Mouse (Mus musculus) MEL (cell line): ENCODE measurements around the gene Kdm3a. TPM values are rescaled to one million over a fixed set of nuclear protein-coding genes. Genes with fewer than 3 reads are reported as not detected.

Source experiments
- DNase-seq: peaks from one replicate; pipeline ENCODE4 v3.0.0; 2011; ENCODE audit warnings: low read depth, low spot score
- H3K27ac ChIP-seq: 2 replicates; pipeline ENCODE4 v1.5.1; 2012; ENCODE audit warnings: low read depth, mild to moderate bottlenecking, control low read depth, low read length, moderate library complexity; ENCODE audit not compliant: control insufficient read depth
- H3K27me3 ChIP-seq, 2 experiments: fragments of 150-350 bp in 1 of 2; sonication (generic) in 1 of 2; 2 replicates each; pipeline ENCODE4 v1.6.1; 2012; ENCODE audit warnings: low read length in 2 of 2, mild to moderate bottlenecking in 2 of 2, improper control_type of control experiment in 1 of 2, moderate library complexity in 1 of 2; ENCODE audit not compliant: insufficient read depth in 2 of 2, control insufficient read depth in 1 of 2
- H3K36me3 ChIP-seq, 2 experiments: 2 replicates each; pipeline ENCODE4 v1.6.1; 2012 to 2014; ENCODE audit warnings: low read length in 2 of 2, improper control_type of control experiment in 1 of 2, inconsistent platforms in 1 of 2, mild to moderate bottlenecking in 1 of 2; ENCODE audit not compliant: insufficient read depth in 2 of 2, control insufficient read depth in 1 of 2
- H3K4me1 ChIP-seq, 2 experiments: fragments of 150-350 bp in 1 of 2; sonication (generic) in 1 of 2; 2 replicates each; pipeline ENCODE4 v1.6.1; 2012; ENCODE audit warnings: low read length in 2 of 2, improper control_type of control experiment in 1 of 2, mild to moderate bottlenecking in 1 of 2; ENCODE audit not compliant: insufficient read depth in 2 of 2, control insufficient read depth in 1 of 2
- H3K4me3 ChIP-seq, 2 experiments: fragments of 150-350 bp in 1 of 2; sonication (generic) in 1 of 2; 2 replicates each; pipeline ENCODE4 v1.5.1; 2012; ENCODE audit warnings: low read depth in 2 of 2, low read length in 2 of 2, mild to moderate bottlenecking in 2 of 2, moderate library complexity in 2 of 2, control low read depth in 1 of 2, improper control_type of control experiment in 1 of 2; ENCODE audit not compliant: control insufficient read depth in 1 of 2, insufficient read depth in 1 of 2
- H3K79me2 ChIP-seq: 2 replicates; pipeline ENCODE4 v1.6.1; 2012; ENCODE audit warnings: mild to moderate bottlenecking, low read length, moderate library complexity; ENCODE audit not compliant: control insufficient read depth, poor library complexity, insufficient read depth
- H3K9ac ChIP-seq: 2 replicates; pipeline ENCODE4 v1.6.1; 2012; ENCODE audit warnings: low read depth, mild to moderate bottlenecking, control low read depth, low read length, moderate library complexity; ENCODE audit not compliant: control insufficient read depth, poor library complexity, severe bottlenecking
- H3K9me3 ChIP-seq: fragments of 150-350 bp; sonication (generic); replicated peaks from 2 replicates; pipeline ENCODE4 v1.6.1; 2012; ENCODE audit warnings: mild to moderate bottlenecking, low read length, improper control_type of control experiment, moderate library complexity; ENCODE audit not compliant: insufficient read depth
- BHLHE40 ChIP-seq: IDR thresholded peaks from 2 replicates; pipeline ENCODE4 v1.6.1; 2012; ENCODE audit warnings: low read depth, mild to moderate bottlenecking, inconsistent platforms, low read length, improper control_type of control experiment, borderline replicate concordance
- CHD1 ChIP-seq: IDR thresholded peaks from 2 replicates; pipeline ENCODE4 v1.6.1; 2012; ENCODE audit warnings: low read depth, mild to moderate bottlenecking, inconsistent platforms, low read length, improper control_type of control experiment
- CHD2 ChIP-seq: IDR thresholded peaks from 2 replicates; pipeline ENCODE4 v1.6.1; 2011; ENCODE audit warnings: low read length, improper control_type of control experiment
- E2F4 ChIP-seq: IDR thresholded peaks from 2 replicates; pipeline ENCODE4 v1.6.1; 2011; ENCODE audit warnings: low read depth, low read length, improper control_type of control experiment, borderline replicate concordance
- ELF1 ChIP-seq: IDR thresholded peaks from 2 replicates; pipeline ENCODE4 v1.6.1; 2014; ENCODE audit warnings: low read depth, mild to moderate bottlenecking, inconsistent platforms, low read length, improper control_type of control experiment, moderate library complexity
- EP300 ChIP-seq, 2 experiments: IDR thresholded peaks; 2 replicates each; pipeline ENCODE4 v1.6.1; 2011; ENCODE audit warnings: improper control_type of control experiment in 2 of 2, low read length in 2 of 2, low read depth in 1 of 2, mild to moderate bottlenecking in 1 of 2
- ETS1 ChIP-seq: IDR thresholded peaks from 2 replicates; pipeline ENCODE4 v1.6.1; 2012; ENCODE audit warnings: low read depth, mild to moderate bottlenecking, inconsistent platforms, low read length, improper control_type of control experiment, moderate library complexity
- GABPA ChIP-seq: IDR thresholded peaks from 2 replicates; pipeline ENCODE4 v1.6.1; 2012; ENCODE audit warnings: low read depth, mild to moderate bottlenecking, inconsistent platforms, low read length, improper control_type of control experiment, moderate library complexity
- GATA1 ChIP-seq: IDR thresholded peaks from 2 replicates; pipeline ENCODE4 v1.6.1; 2011; ENCODE audit warnings: low read depth, low read length, improper control_type of control experiment
- HCFC1 ChIP-seq: IDR thresholded peaks from 2 replicates; pipeline ENCODE4 v1.6.1; 2012; ENCODE audit warnings: low read depth, mild to moderate bottlenecking, inconsistent platforms, low read length, improper control_type of control experiment, moderate library complexity
- JUND ChIP-seq: IDR thresholded peaks from 2 replicates; pipeline ENCODE4 v1.6.1; 2011; ENCODE audit warnings: low read depth, mild to moderate bottlenecking, improper control_type of control experiment, low read length
- KAT2A ChIP-seq: conservative IDR thresholded peaks from 2 replicates; pipeline ENCODE4 v1.6.1; 2012; ENCODE audit warnings: low read depth, low read length, improper control_type of control experiment, inconsistent platforms
- MAX ChIP-seq: IDR thresholded peaks from 2 replicates; pipeline ENCODE4 v1.6.1; 2011; ENCODE audit warnings: low read length, improper control_type of control experiment
- MAZ ChIP-seq: IDR thresholded peaks from 2 replicates; pipeline ENCODE4 v1.6.1; 2012; ENCODE audit warnings: low read depth, mild to moderate bottlenecking, inconsistent platforms, low read length, improper control_type of control experiment
- MXI1 ChIP-seq: IDR thresholded peaks from 2 replicates; pipeline ENCODE4 v1.6.1; 2011; ENCODE audit warnings: mild to moderate bottlenecking, low read depth, low read length, improper control_type of control experiment
- MYB ChIP-seq: IDR thresholded peaks from 2 replicates; pipeline ENCODE4 v1.6.1; 2011; ENCODE audit warnings: mild to moderate bottlenecking, low read depth, low read length, improper control_type of control experiment
- MYC ChIP-seq: IDR thresholded peaks from 2 replicates; pipeline ENCODE4 v1.6.1; 2011; ENCODE audit warnings: low read depth, mild to moderate bottlenecking, low read length, improper control_type of control experiment, moderate library complexity
- NELFE ChIP-seq: IDR thresholded peaks from 2 replicates; pipeline ENCODE4 v1.6.1; 2011; ENCODE audit warnings: low read depth, low read length, improper control_type of control experiment
- NRF1 ChIP-seq: IDR thresholded peaks from 2 replicates; pipeline ENCODE4 v1.6.1; 2014; ENCODE audit warnings: low read depth, mild to moderate bottlenecking, inconsistent platforms, low read length, improper control_type of control experiment, moderate library complexity; ENCODE audit not compliant: poor library complexity, insufficient read depth, severe bottlenecking
- POLR2A ChIP-seq, 2 experiments: IDR thresholded peaks; 2 replicates each; pipeline ENCODE4 v1.6.1; 2011 to 2012; ENCODE audit warnings: low read length in 2 of 2, mild to moderate bottlenecking in 2 of 2, control low read depth in 1 of 2, improper control_type of control experiment in 1 of 2, low read depth in 1 of 2, moderate library complexity in 1 of 2; ENCODE audit not compliant: control insufficient read depth in 1 of 2, insufficient read depth in 1 of 2, poor library complexity in 1 of 2
- POLR2AphosphoS2 ChIP-seq: IDR thresholded peaks from 2 replicates; pipeline ENCODE4 v1.6.1; 2011; ENCODE audit warnings: low read length, improper control_type of control experiment
- POLR2AphosphoS5 ChIP-seq: IDR thresholded peaks from 2 replicates; pipeline ENCODE4 v1.6.1; 2012; ENCODE audit warnings: low read depth, borderline replicate concordance, mild to moderate bottlenecking, inconsistent platforms, low read length, moderate library complexity, mixed read lengths
- RCOR1 ChIP-seq: IDR thresholded peaks from 2 replicates; pipeline ENCODE4 v1.6.1; 2012; ENCODE audit warnings: low read depth, mild to moderate bottlenecking, inconsistent platforms, low read length, improper control_type of control experiment
- SIN3A ChIP-seq: IDR thresholded peaks from 2 replicates; pipeline ENCODE4 v1.6.1; 2012; ENCODE audit warnings: low read length, improper control_type of control experiment, inconsistent platforms
- SMC3 ChIP-seq: IDR thresholded peaks from 2 replicates; pipeline ENCODE4 v1.6.1; 2011; ENCODE audit warnings: low read depth, low read length, improper control_type of control experiment
- TBP ChIP-seq: IDR thresholded peaks from 2 replicates; pipeline ENCODE4 v1.8.0; 2011; ENCODE audit warnings: low read depth, low read length, improper control_type of control experiment
- TCF12 ChIP-seq: IDR thresholded peaks from 2 replicates; pipeline ENCODE4 v1.6.1; 2014; ENCODE audit warnings: low read depth, mild to moderate bottlenecking, inconsistent platforms, low read length, improper control_type of control experiment, moderate library complexity
- UBTF ChIP-seq: IDR thresholded peaks from 2 replicates; pipeline ENCODE4 v1.6.1; 2012; ENCODE audit warnings: low read depth, mild to moderate bottlenecking, inconsistent platforms, low read length, improper control_type of control experiment, moderate library complexity, borderline replicate concordance; ENCODE audit not compliant: insufficient read depth
- USF1 ChIP-seq: IDR thresholded peaks from 2 replicates; pipeline ENCODE4 v1.6.1; 2014; ENCODE audit warnings: low read depth, mild to moderate bottlenecking, inconsistent platforms, low read length, improper control_type of control experiment, moderate library complexity
- USF2 ChIP-seq, 2 experiments: IDR thresholded peaks; 2 replicates each; pipeline ENCODE4 v1.6.1; 2011 to 2012; ENCODE audit warnings: improper control_type of control experiment in 2 of 2, low read length in 2 of 2, borderline replicate concordance in 1 of 2, inconsistent platforms in 1 of 2, low read depth in 1 of 2, mild to moderate bottlenecking in 1 of 2; ENCODE audit not compliant: insufficient read depth in 1 of 2
- ZC3H11A ChIP-seq: IDR thresholded peaks from 2 replicates; pipeline ENCODE4 v1.6.1; 2012; ENCODE audit warnings: low read depth, mild to moderate bottlenecking, inconsistent platforms, low read length, improper control_type of control experiment
- ZMIZ1 ChIP-seq: IDR thresholded peaks from 2 replicates; pipeline ENCODE4 v1.6.1; 2012; ENCODE audit warnings: low read depth, mild to moderate bottlenecking, inconsistent platforms, low read length, improper control_type of control experiment, moderate library complexity
- ZNF384 ChIP-seq: IDR thresholded peaks from 2 replicates; pipeline ENCODE4 v1.6.1; 2012; ENCODE audit warnings: low read depth, mild to moderate bottlenecking, inconsistent platforms, low read length, improper control_type of control experiment
- polyA plus RNA-seq, 2 experiments: library from polyadenylated mRNA; stranded (reverse) in 1 of 2; unstranded in 1 of 2; fragments of >175 nt in 1 of 2; fragments of >200 nt in 1 of 2; gene quantifications; 2 replicates each; pipeline versions ENCODE4 v1.2.1 to v1.2.4; 2012; ENCODE audit warnings: low replicate concordance in 2 of 2, low read depth in 1 of 2; ENCODE audit not compliant: insufficient read length in 2 of 2, insufficient read depth in 1 of 2, missing spikeins in 1 of 2
- total RNA-seq: library from RNA; depleted of rRNA; stranded (reverse); fragments of 300-350 nt; gene quantifications from 2 replicates; pipeline ENCODE4 v1.2.3, GENCODE M21; 2012; rRNA removed

The Kdm3a gene
- total RNA-seq (14.4 and 27.2 TPM in 2 replicates), polyA plus RNA-seq (10 to 100 TPM in 1 of 2 experiments, not detected in 1; 35.5 TPM)

DNA sequence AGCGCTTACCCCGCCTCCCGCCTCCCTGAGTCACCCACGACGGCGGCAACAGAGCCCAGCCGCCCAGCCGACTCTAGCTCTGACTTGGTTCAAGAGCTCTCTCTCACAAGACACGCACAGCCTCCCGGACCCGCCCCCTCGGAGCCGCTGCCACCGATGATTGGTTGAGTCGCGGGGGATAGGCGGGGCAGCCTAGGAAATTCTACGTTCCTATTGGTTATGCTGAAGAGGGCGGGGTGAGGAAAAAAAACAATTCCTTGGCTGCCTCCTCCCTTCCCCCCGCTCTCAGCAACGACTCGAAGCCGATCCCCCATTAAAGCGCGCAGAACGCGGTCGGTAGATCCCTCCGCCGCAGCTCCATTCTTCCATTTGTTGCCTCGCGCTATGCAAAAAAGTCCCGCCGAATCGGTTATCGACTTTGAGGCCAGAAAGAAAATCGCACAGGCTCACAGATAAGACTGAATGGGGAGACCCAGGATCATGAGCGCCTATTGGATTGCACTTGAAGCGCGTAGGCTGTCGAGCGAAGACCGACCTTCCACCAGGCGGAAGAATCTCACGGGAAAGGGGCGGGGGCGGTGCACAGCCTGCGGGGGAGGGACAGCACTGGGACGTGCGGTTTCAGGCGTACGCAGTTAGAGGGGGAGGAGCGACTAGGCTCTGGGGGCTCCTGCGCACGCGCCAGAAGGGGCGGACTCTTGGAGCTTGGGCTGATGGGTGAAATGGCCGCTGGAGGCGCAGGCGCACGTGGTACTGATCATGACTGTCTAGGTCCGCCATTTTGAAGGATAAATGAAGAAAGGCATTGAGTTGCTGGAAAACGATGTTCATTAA is at the start of gene Kdm3a:
Kdm3a (minus strand) TSS at position 162 of the 834 bp plus-strand sequence.
- peak within 1 kb of the TSS; percentile 91 for H3K9ac ChIP-seq
- DNase-seq, result peak; percentile 99
- H3K27ac ChIP-seq, result peak within 1 kb of the TSS; percentile 100
- H3K36me3 ChIP-seq, result peaks cover 14 to 29% of the 10 kb centered on the region in 2 experiments
- H3K4me3 ChIP-seq, result peak within 1 kb of the TSS; percentile 88 to 92
- TF ChIP-seq NRF1 (peak; percentile 99), CHD1 (no peak), GABPA (no peak), ZC3H11A (peak; percentile 21; the same call in 1 of the 2 replicates), KAT2A (peak; percentile 69; the same call in 1 of the 2 replicates), GATA1 (peak; percentile 24; the same call in 1 of the 2 replicates), MYB (no peak), MAX (peak; percentile 99), MYC (peak; percentile 99), EP300 (IDR thresholded peaks at IDR 0.05; ENCODE audit: low read depth in 1 of 2, low read length in 2 of 2) (no peak; a peak in 1 of 4 replicates), TCF12 (peak; percentile 42; the same call in 1 of the 2 replicates), MAZ (peak; percentile 94), ZMIZ1 (peak; percentile 87), SMC3 (no peak), HCFC1 (peak; percentile 78), RCOR1 (0 out of 2 replicates have a peak, but pooled peaks have one; percentile 9), SIN3A (peak; percentile 84), USF2 (IDR thresholded peaks at IDR 0.05; ENCODE audit: borderline replicate concordance in 1 of 2, insufficient read depth in 1 of 2, low read depth in 1 of 2, low read length in 2 of 2) (no peak; a peak in 1 of 4 replicates), MXI1 (peak; percentile 65; the same call in 1 of the 2 replicates), POLR2AphosphoS2 (peak; percentile 91), ETS1 (peak; percentile 54), POLR2AphosphoS5 (no peak), USF1 (peak; percentile 87), ZNF384 (peak; percentile 90), E2F4 (peak; percentile 47; the same call in 1 of the 2 replicates), ELF1 (no peak; the same call in 1 of the 2 replicates), UBTF (0 out of 2 replicates have a peak, but pooled peaks have one; percentile 70), BHLHE40 (peak; percentile 25; the same call in 1 of the 2 replicates), NELFE (peak; percentile 90), JUND (no peak), POLR2A (IDR thresholded peaks at IDR 0.05; ENCODE audit: control insufficient read depth in 1 of 2, insufficient read depth in 1 of 2, low read depth in 1 of 2, low read length in 2 of 2, poor library complexity in 1 of 2) (peak in 1 of 2 experiments; percentile 87; a peak in 3 of 4 replicates), TBP (peak; percentile 53), CHD2 (peak; percentile 80)
- TF ChIP-seq, all 39 proteins: peak for 24
- Histone ChIP-seq H3K4me1 (peaks cover 5 to 6% of the 10 kb centered on the region in 2 experiments; a peak in 2 of 4 replicates), H3K79me2 (peaks cover 18% of the 10 kb centered on the region), H3K27me3 (peaks cover 0 to under 1% of the 10 kb centered on the region in 2 experiments; a peak in 1 of 4 replicates), H3K9me3 (no peaks in the 10 kb centered on the region)
